Mouse (Mus musculus) brown adipose tissue, adult 24 weeks (tissue): ENCODE results near the gene Lpcat2b. TPM values are rescaled to one million over a fixed set of nuclear protein-coding genes. Genes with fewer than 3 reads are reported as not detected.
A peak's percentile ranks its signal among the peaks of the same experiment; 100 is the strongest.

Experiments
- H3K27ac ChIP-seq: fragments of 200-500 bp; replicated peaks from 2 replicates; pipeline ENCODE4 v1.5.1; 2012; ENCODE audit warnings: low read depth, mild to moderate bottlenecking, low read length
- H3K4me1 ChIP-seq: fragments of 200-500 bp; 2 replicates; pipeline ENCODE4 v1.6.1; 2012; ENCODE audit warnings: low read length, mixed read lengths; ENCODE audit not compliant: control insufficient read depth, insufficient read depth, insufficient read length
- H3K4me3 ChIP-seq: fragments of 200-500 bp; 2 replicates; pipeline ENCODE4 v1.5.1; 2012; ENCODE audit warnings: low read depth, mild to moderate bottlenecking, low read length, moderate library complexity; ENCODE audit not compliant: insufficient read depth
- polyA plus RNA-seq: library from polyadenylated mRNA; stranded (reverse); fragments of >200 nt; gene quantifications from 2 replicates; pipeline ENCODE4 v1.2.4, GENCODE M21; 2012; ENCODE audit not compliant: missing spikeins, insufficient read depth, insufficient read length

Lpcat2b gene
- polyA plus RNA-seq, 1 experiment: not detected

GRCm38 (mm10) chr5:107436185-107436584 is 4.8 kb downstream of the Lpcat2b start:
- no peak overlapping the region for H3K4me3 ChIP-seq
- no peak overlapping the region for H3K27ac ChIP-seq
- H3K4me1 ChIP-seq: 0 out of 2 replicates have a peak, but pooled peaks cover 2% of the 10 kb centered on the region

- H3K4me1 ChIP-seq: 0 out of 2 replicates have a peak, but pooled peaks cover 2% of the 10 kb centered on the region
- no peak overlapping the region for H3K4me3 ChIP-seq
- H3K27ac ChIP-seq: no peak overlapping the region
Observed at GRCm38 (mm10) chr5:107436587-107437209, 5.3 kb downstream of the Lpcat2b start.

GRCm38 (mm10) chr5:107437464-107438281 is 6.3 kb downstream of the Lpcat2b start, which contains the start of gene Btbd8:
Btbd8 (plus strand) TSS chr5:107437997.
- Histone ChIP-seq H3K27ac (0 out of 2 replicates have a peak within 1 kb of the TSS, but pooled peaks have one; percentile 19), H3K4me1 (0 out of 2 replicates have a peak, but pooled peaks cover 2% of the 10 kb centered on the region), H3K4me3 (peak within 1 kb of the TSS; percentile 91)

- Histone ChIP-seq H3K4me3 (peak overlapping the region; percentile 91), H3K27ac (0 out of 2 replicates have a peak overlapping the region, but pooled peaks have one; percentile 16), H3K4me1 (0 out of 2 replicates have a peak, but pooled peaks cover 2% of the 10 kb centered on the region)
Observed at GRCm38 (mm10) chr5:107438353-107438752, 7.0 kb downstream of the Lpcat2b start.

- H3K27ac ChIP-seq: no peak overlapping the region
- no peak overlapping the region for H3K4me3 ChIP-seq
- H3K4me1 ChIP-seq: 0 out of 2 replicates have a peak, but pooled peaks cover 2% of the 10 kb centered on the region
Observed at GRCm38 (mm10) chr5:107441881-107442280, 10.5 kb downstream of the Lpcat2b start.

- no peak overlapping the region for H3K4me3 ChIP-seq
- no peak overlapping the region for H3K27ac ChIP-seq
- no peaks in the 10 kb centered on the region for H3K4me1 ChIP-seq
Observed at GRCm38 (mm10) chr5:107444251-107444650, 12.9 kb downstream of the Lpcat2b start.

GRCm38 (mm10) chr5:107447977-107448376 is 16.6 kb downstream of the Lpcat2b start:
- H3K4me3 ChIP-seq: no peak overlapping the region
- H3K27ac ChIP-seq: no peak overlapping the region
- no peaks in the 10 kb centered on the region for H3K4me1 ChIP-seq

- Histone ChIP-seq H3K4me1 (no peaks in the 10 kb centered on the region), H3K27ac (no peak overlapping the region), H3K4me3 (no peak overlapping the region)
Observed at GRCm38 (mm10) chr5:107448784-107449183, 17.4 kb downstream of the Lpcat2b start.

GRCm38 (mm10) chr5:107449620-107450019 is 18.3 kb downstream of the Lpcat2b start:
- no peak overlapping the region for H3K27ac ChIP-seq
- H3K4me1 ChIP-seq: no peaks in the 10 kb centered on the region
- H3K4me3 ChIP-seq: no peak overlapping the region

- no peak overlapping the region for H3K27ac ChIP-seq
- no peak overlapping the region for H3K4me3 ChIP-seq
- H3K4me1 ChIP-seq: no peaks in the 10 kb centered on the region
Observed at GRCm38 (mm10) chr5:107450299-107450698, 18.9 kb downstream of the Lpcat2b start.

- Histone ChIP-seq H3K27ac (no peak overlapping the region), H3K4me1 (no peaks in the 10 kb centered on the region), H3K4me3 (no peak overlapping the region)
Observed at GRCm38 (mm10) chr5:107462147-107463076, 31.1 kb downstream of the Lpcat2b start.

- H3K27ac ChIP-seq: no peak overlapping the region
- H3K4me3 ChIP-seq: no peak overlapping the region
- H3K4me1 ChIP-seq: no peaks in the 10 kb centered on the region
Observed at GRCm38 (mm10) chr5:107466501-107466900, 35.2 kb downstream of the Lpcat2b start.

GRCm38 (mm10) chr5:107467098-107467497 is 35.7 kb downstream of the Lpcat2b start:
- H3K4me1 ChIP-seq: no peaks in the 10 kb centered on the region
- H3K4me3 ChIP-seq: no peak overlapping the region
- no peak overlapping the region for H3K27ac ChIP-seq

- H3K27ac ChIP-seq: no peak overlapping the region
- H3K4me3 ChIP-seq: no peak overlapping the region
- no peaks in the 10 kb centered on the region for H3K4me1 ChIP-seq
Observed at GRCm38 (mm10) chr5:107470600-107471329, 39.4 kb downstream of the Lpcat2b start.
